Mouse (Mus musculus) urinary bladder, adult 2 months (tissue): ENCODE data around the gene Tom1. TPM values are rescaled to one million over a fixed set of nuclear protein-coding genes. Genes with fewer than 3 reads are reported as not detected.

Experiments
- DNase-seq: peaks from one replicate; pipeline ENCODE4 v3.0.0; 2022; ENCODE audit warnings: low spot score
- polyA plus RNA-seq: library from polyadenylated mRNA; depleted of rRNA; stranded (reverse); fragments of >200 nt; gene quantifications from 2 replicates; pipeline ENCODE4 v1.2.3, GENCODE M21; 2012; rRNA removed

Gene Tom1
- polyA plus RNA-seq: 17.3 and 22.5 TPM in 2 replicates

- peak; percentile 99 for DNase-seq
Observed at GRCm38 (mm10) chr8:75033511-75034243, at the start of gene Tom1. Tom1 (plus strand) TSS chr8:75033705.

DNA sequence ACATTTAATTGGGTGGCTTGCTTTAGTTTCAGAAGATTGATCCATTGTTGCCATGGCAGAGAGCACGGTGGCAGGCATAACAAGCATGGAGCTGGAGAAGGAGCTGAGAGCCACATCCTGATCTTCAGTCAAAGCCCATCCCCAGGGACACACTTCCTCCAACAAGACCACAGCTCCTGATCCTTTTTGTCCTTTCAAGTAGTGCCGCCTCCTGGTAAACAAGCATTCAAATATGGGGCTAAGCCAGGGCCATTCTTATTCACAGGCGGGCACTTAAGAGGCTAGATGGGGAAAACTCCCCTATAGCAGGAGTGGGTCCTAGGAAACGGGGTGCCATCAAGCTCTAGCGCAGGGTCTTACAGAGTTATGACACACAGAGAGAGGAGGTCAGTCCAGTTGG, 46.1 kb upstream of the Tom1 start:
- DNase-seq: no peak

GRCm38 (mm10) chr8:74990021-74990420, 43.5 kb upstream of the Tom1 start:
- no peak for DNase-seq

GRCm38 (mm10) chr8:74993081-74993474, 40.4 kb upstream of the Tom1 start, which contains the start of gene Hmgxb4:
Hmgxb4 (plus strand) TSS chr8:74993356.
- DNase-seq: no peak

GRCm38 (mm10) chr8:74993475-74994451, 39.7 kb upstream of the Tom1 start:
- DNase-seq: peak; percentile 82

DNA sequence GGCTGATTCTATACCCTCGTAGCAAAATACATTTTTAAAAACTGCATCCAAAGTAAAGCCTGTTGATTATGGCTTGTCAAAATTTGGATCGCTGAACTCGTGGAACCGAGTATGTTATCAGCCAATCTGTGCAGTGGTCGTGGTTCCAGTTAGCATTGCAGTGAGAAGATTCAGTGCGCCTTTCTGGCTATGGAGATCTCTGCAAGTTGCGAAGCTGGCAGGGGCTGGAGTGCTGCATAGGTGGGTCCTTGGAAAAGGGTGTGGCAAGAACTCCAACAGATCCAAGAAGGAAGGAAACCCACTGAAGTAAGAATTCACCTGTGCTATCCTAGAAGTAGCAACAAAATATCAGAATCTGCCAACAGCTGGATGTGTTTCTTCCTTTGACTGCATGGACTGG, 39.0 kb upstream of the Tom1 start:
- no peak for DNase-seq

DNA sequence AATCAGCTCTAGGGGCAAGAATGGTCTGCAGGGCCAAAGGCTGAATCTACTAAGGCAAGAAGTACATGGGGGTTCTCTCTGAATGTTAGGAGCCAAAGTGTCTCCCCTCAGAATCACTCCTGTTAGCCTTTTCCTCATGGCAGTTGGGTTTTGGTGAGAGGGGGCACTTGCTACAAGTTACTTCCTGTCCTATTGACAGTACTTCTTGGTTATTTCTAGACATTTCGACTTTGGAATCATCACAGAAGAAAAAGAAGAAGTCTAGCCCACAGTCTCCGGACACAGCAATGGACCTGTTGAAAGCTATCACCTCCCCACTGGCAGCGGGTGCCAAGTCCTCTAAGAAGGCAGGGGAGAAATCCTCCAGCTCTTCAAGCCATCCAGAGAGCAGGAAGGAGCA, 33.1 kb upstream of the Tom1 start:
- no peak for DNase-seq

DNA sequence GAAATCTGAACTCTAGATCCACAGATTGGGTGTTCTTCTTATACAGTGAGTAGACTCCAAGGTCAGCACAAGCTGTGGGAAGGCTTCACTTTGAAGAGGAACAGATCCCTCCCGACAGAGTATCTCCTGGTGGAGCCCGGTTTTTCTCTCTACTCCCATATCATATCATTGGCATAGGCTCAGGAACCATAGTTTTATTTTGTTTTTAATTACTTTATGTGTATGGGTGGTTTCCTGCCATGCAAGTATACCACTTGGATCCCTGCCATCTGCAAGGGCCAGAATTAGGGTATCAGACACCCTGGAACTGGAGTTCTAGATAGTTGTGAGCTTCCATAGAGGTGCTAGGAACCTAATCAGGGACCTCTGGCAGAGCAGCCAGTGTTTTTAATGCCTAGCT, 24.7 kb upstream of the Tom1 start:
- DNase-seq: no peak

DNA sequence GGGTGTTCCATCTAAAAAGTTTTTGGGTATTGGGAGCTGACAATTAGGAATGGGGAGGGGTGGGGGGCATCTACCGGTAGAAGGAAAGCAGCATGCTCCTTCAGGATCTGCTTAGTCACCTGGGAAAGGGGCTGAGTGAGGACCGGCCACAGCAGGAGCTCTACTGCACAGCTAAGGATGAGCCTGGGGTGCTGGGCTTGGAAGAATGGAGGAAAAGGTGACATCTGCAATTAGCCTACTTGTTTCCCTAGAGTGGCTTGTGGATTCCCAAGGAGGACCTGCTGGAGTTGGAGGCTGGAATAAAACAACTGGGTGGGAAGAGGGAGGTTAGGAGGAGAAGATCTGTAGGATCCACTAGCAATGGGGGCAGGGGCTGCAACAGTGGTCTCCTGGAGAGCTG, 19.9 kb upstream of the Tom1 start:
- DNase-seq: no peak

GRCm38 (mm10) chr8:75013964-75014363, 19.5 kb upstream of the Tom1 start:
- no peak for DNase-seq

DNA sequence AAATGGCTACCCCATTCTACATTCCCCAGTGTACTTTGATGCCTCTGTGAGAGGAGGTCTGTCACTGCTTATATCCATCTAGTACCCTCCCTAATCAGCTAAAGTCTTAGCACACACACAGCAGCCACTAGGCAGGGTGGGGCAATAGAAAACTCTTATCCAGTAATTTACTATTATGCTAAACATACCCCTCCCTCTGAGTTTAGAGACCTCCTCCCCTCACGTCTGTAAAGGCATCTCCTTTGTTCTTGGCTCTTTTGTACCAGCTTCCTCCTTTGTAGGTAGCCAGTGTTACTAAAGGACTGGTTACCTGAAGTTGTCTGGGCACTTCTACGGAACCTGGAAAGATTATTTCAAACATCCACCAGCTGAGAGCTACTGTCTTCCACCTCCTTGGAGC, 17.5 kb upstream of the Tom1 start:
- DNase-seq: no peak

- no peak for DNase-seq
Observed at GRCm38 (mm10) chr8:75016422-75016821, 17.1 kb upstream of the Tom1 start.

DNA sequence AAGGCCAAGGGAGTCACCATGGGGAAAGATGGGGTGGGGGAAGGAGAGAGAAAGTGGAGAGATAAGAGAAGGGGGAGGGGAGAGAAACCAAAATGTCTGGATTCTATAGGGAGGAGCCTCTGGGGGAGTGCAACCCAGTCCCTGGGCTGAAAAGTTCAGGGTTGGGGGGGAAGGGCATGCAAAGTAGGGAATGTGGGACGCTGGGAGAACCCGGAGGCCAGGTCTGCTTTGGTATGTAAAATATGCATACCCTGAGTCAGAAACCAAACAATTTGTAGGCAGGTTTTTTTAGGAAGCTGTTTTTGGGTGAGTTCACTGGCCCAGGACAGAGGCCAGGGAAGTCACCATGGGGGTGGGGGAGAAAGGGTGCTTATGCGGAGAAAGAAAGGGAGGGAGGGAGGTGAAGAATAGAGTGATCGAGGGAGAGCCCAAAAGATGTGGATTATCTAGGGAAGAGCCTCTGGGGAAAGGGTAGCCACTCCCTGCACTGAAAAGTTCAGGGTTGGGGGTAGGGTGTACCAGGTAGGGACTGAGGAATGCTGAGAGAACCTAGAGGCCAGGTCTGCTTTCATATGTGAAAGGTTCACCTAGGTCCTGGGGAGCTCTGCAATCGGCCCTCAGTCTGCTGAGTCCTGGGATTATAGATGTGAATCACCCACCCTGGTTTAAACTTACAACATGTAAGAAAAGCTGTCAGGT, 15.1 kb upstream of the Tom1 start:
- DNase-seq: no peak

DNA sequence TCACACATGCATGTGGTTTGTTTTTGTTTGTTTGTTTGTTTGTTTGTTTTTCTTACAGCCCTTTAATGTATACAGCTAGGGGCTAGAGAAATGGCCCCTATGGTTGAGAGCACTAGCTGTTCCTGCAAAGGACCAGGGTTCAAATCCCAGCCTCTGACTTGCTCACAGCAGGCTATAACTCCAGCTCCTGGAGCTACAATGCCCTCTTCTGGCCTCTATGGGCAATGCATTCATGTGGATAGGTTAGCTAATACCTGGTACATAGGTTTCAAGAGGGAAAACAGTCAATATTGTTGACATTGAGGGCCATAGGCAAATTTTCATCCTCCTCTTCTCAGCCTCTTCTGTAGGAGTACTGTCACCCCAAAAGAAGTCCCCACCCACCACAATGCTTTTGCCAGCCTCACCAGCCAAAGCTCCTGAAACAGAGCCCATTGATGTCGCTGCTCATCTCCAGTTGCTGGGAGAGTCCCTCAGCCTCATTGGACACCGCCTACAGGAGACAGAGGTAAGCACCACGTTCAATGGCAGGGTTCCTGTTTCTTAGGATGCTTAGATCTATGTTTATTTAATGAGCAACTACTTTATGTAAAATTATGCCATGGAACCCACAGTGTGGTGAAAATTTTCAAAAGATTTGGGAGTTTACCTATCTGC, 9.7 kb upstream of the Tom1 start:
- no peak for DNase-seq

DNA sequence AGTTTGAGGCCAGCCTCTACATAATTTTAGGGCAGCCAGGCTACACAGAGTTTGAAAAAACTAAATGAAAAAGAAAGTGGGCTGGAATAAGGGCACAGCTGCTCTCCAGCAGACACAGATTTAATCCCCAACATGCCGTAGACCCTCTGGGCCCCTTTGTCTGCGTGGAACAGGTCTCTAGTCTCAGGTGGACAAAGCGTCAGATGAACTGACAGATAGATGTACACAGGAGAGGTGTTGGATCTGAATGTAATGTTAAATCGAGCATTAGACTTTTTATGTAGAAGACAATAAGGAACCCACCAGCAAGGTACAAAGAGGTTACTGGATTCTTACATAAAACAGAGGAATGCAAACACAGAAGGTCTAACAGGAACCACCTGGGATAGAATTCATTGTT, 7.7 kb upstream of the Tom1 start:
- no peak for DNase-seq

- DNase-seq: no peak
Observed at GRCm38 (mm10) chr8:75030453-75031024, 3.0 kb upstream of the Tom1 start.

- DNase-seq: no peak
Observed at GRCm38 (mm10) chr8:75032961-75033360, 544 bp upstream of the Tom1 start.

DNA sequence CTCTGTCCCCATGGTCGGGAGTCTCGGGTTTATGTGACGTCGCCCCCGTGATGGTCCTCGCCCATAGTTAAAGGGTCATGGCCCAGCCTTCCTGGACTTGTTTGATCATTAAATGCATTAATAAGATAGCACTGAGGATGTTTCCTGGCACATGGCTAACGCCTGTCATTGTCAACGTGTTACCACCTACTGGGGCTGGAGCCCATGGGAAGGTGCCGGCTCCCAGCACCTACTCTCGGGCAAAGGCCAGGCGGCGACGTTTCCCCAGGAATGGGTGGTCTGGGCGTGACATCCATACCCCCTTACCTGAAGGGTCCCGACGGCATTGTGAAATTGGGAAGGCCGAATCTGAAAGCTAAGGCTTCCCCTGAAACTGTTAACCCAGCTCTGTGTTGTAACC, 780 bp downstream of the Tom1 start:
- DNase-seq: no peak

GRCm38 (mm10) chr8:75035640-75036039, 2.1 kb downstream of the Tom1 start:
- no peak for DNase-seq

DNA sequence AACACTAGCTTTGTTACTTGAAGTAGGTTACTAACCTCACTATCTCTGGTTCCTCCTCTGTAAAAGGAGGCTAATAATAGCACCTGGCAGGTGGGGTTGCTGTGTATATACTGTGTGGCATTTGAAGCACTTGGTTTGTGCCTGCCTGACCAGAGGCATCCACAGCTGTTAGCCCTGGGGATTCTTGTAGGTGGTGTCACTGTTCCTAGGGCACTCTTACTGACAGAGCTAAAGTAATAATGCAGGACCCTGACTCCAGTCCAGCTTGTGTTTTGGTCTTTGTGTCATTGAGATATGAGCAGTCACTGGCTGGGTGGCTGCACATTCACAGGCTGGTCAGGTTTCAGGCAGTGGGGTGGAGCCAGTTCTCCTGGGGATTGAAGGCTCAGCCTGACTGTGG, 5.0 kb downstream of the Tom1 start:
- DNase-seq: no peak

- no peak for DNase-seq
Observed at GRCm38 (mm10) chr8:75039754-75040153, 6.2 kb downstream of the Tom1 start.
